Mouse (Mus musculus) embryonic facial prominence, embryonic 12.5 days (tissue): ENCODE measurements around the gene Schip1. TPM values are rescaled to one million over a fixed set of nuclear protein-coding genes. Genes with fewer than 3 reads are reported as not detected.

Experiments
- ATAC-seq: fragments of 200-750 bp; cut with Nextera tagmentation; 2 replicates; pipeline ENCODE4 v1.8.0; 2017; ENCODE audit not compliant: insufficient number of reproducible peaks, insufficient read depth, low FRiP score, low TSS enrichment
- H3K27ac ChIP-seq: fragments of 300-500 bp; sonication (generic); 2 replicates; pipeline ENCODE4 v1.5.1; 2016; ENCODE audit warnings: mild to moderate bottlenecking
- H3K27me3 ChIP-seq: fragments of 300-500 bp; sonication (generic); 2 replicates; pipeline ENCODE4 v1.6.1; 2016; ENCODE audit warnings: mild to moderate bottlenecking, moderate library complexity
- H3K36me3 ChIP-seq: fragments of 300-500 bp; sonication (generic); 2 replicates; pipeline ENCODE4 v1.6.1; 2016; ENCODE audit warnings: mild to moderate bottlenecking
- H3K4me1 ChIP-seq: fragments of 300-500 bp; sonication (generic); 2 replicates; pipeline ENCODE4 v1.6.1; 2016
- H3K4me2 ChIP-seq: fragments of 300-500 bp; sonication (generic); replicated peaks from 2 replicates; pipeline ENCODE4 v1.6.1; 2016; ENCODE audit warnings: mild to moderate bottlenecking, moderate library complexity
- H3K4me3 ChIP-seq: fragments of 300-500 bp; sonication (generic); 2 replicates; pipeline ENCODE4 v1.5.1; 2016; ENCODE audit warnings: mild to moderate bottlenecking
- H3K9ac ChIP-seq: fragments of 300-500 bp; sonication (generic); 2 replicates; pipeline ENCODE4 v1.6.1; 2016; ENCODE audit warnings: mild to moderate bottlenecking, moderate library complexity
- H3K9me3 ChIP-seq: fragments of 300-500 bp; sonication (generic); 2 replicates; pipeline ENCODE4 v1.6.1; 2016; ENCODE audit warnings: mild to moderate bottlenecking, moderate library complexity
- WGBS: fragments of 180-500 bp; shearing (Covaris S2); methylation state at CpG from one replicate; pipeline ENCODE4 v1.1.7; 2016; 5-methylcytosine and 5-hydroxymethylcytosine counted together
- polyA plus RNA-seq: library from polyadenylated mRNA; unstranded; fragments of >200 nt; fragmentation: Nextera tagmentation; extraction: Ambion mirVana; gene quantifications from 2 replicates; pipeline ENCODE4 v1.2.1, GENCODE M21; 2016

The Schip1 gene
- polyA plus RNA-seq, 1 experiment from 2014 or later: 37.6 TPM

DNA sequence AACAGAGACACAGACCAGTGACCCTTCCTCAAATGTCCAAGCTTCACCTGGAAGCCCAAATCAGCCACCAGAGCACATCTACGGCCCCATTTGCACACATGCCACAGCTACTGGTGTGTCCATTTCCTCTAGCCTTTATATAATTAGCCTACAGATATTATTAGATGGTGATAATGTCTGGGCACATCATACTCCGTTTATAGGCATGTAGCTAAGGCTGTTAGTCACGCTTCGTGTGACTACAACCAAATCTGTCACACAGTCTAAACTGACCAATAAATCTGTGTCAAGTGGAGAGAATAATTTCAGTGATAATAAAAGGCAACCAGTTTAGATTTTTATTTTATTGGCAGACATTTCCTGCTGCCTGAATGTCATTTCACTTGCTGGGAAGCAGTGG is 338.7 kb downstream of the Schip1 start:
- ATAC-seq: no peak
- no peaks in the 10 kb centered on the region for H3K4me1 ChIP-seq
- no peaks in the 10 kb centered on the region for H3K27me3 ChIP-seq
- 79% methylated on average over 4 of the region's 4 CpGs for WGBS
- H3K27ac ChIP-seq: no peak overlapping the region
- no peaks in the 10 kb centered on the region for H3K9me3 ChIP-seq
- H3K9ac ChIP-seq: no peak overlapping the region
- no peak overlapping the region for H3K4me2 ChIP-seq
- H3K36me3 ChIP-seq: no peaks in the 10 kb centered on the region
- H3K4me3 ChIP-seq: no peak overlapping the region

DNA sequence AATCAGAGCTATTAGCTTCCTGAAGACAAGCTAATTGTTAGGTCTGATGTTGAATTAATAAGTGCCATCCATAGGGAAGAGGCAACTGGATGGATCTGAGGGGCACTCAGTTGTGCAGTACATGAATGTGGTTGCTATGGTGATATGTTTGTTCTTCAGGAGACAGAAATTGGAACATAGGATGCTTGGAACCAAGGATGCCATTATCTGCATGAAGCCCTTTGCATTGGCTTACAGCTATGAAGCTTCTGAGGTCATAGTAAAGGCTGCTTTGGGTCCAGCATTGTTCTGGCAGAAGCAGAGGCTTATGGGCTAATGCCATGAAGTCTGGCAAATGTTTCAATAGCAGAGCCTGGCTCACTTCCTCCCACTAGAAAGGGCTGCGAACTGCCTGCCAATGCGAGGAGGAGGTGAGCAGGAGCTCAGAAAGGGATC is 339.2 kb downstream of the Schip1 start:
- Histone ChIP-seq H3K4me3 (no peak overlapping the region), H3K36me3 (no peaks in the 10 kb centered on the region), H3K4me2 (no peak overlapping the region), H3K9ac (no peak overlapping the region), H3K27me3 (no peaks in the 10 kb centered on the region), H3K27ac (no peak overlapping the region), H3K4me1 (no peaks in the 10 kb centered on the region), H3K9me3 (no peaks in the 10 kb centered on the region)
- ATAC-seq: no peak
- WGBS: 85% methylated on average over 2 of the region's 2 CpGs

DNA sequence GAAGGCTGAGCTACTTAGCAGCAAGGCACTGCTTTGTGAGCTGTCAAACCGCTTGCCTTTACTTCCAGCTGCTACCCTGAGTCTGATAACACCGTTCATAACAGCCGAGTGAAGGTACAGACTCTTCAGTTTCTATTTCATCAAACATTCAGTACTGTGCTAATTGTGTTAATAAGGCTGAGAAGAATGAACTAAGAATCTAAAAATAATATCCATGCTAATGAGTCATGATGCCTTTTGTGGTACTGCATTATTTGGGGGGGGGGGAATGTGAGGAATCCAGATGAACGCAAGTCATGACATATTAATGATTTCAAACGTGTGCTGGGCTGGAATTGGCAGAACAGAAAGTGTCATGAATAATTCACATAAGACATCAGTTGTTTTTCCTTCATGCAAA is 341.1 kb downstream of the Schip1 start:
- WGBS: 73% methylated on average over 5 of the region's 5 CpGs
- Histone ChIP-seq H3K9ac (no peak overlapping the region), H3K4me3 (no peak overlapping the region), H3K4me2 (no peak overlapping the region), H3K9me3 (no peaks in the 10 kb centered on the region), H3K4me1 (no peaks in the 10 kb centered on the region), H3K27ac (no peak overlapping the region), H3K27me3 (no peaks in the 10 kb centered on the region), H3K36me3 (no peaks in the 10 kb centered on the region)
- no peak for ATAC-seq

DNA sequence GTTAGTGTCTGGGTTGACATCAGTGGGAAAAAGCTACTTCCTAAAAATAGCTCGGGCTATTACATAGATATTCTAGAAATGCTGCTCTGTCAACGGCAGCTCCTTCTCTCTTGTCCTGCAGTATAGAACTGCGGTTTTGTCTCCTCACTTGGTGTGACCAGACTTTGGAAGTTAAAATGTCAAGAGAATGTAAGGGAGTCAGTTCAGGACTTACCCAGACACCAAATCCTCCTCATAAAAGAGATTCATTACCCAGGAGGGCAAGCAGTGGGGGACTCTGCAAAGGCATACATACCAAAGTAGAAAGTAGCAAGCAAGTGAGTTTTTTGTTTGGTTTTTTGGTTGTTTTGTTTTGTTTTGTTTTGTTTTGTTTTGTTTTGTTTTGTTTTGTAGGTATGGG is 347.7 kb downstream of the Schip1 start:
- no peaks in the 10 kb centered on the region for H3K36me3 ChIP-seq
- H3K27ac ChIP-seq: no peak overlapping the region
- no peak overlapping the region for H3K9ac ChIP-seq
- 77% methylated on average over 3 of the region's 3 CpGs for WGBS
- no peaks in the 10 kb centered on the region for H3K9me3 ChIP-seq
- no peaks in the 10 kb centered on the region for H3K27me3 ChIP-seq
- no peak overlapping the region for H3K4me3 ChIP-seq
- ATAC-seq: no peak
- H3K4me2 ChIP-seq: no peak overlapping the region
- H3K4me1 ChIP-seq: no peaks in the 10 kb centered on the region

DNA sequence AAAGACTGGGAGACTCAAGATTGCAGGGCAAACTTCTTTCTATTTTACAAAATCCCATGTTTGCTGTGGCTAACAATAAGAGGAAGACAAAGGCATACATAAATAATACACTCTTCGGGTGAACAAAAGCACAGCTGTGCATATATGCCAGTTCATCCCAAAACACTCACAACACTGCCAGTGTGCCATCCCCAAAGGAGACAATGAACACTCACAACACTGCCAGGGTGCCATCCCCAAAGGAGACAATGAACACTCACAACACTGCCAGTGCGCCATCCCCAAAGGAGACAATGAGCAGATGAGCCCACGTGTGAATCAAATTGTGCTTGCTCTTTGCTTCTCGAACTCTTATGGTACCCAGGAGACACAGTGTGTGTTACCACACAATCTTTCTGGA is 355.2 kb downstream of the Schip1 start:
- Histone ChIP-seq H3K27ac (no peak overlapping the region), H3K4me3 (no peak overlapping the region), H3K4me2 (no peak overlapping the region), H3K36me3 (no peaks in the 10 kb centered on the region), H3K27me3 (no peaks in the 10 kb centered on the region), H3K4me1 (no peaks in the 10 kb centered on the region), H3K9me3 (no peaks in the 10 kb centered on the region), H3K9ac (no peak overlapping the region)
- WGBS: 84% methylated on average over 4 of the region's 4 CpGs
- ATAC-seq: no peak

DNA sequence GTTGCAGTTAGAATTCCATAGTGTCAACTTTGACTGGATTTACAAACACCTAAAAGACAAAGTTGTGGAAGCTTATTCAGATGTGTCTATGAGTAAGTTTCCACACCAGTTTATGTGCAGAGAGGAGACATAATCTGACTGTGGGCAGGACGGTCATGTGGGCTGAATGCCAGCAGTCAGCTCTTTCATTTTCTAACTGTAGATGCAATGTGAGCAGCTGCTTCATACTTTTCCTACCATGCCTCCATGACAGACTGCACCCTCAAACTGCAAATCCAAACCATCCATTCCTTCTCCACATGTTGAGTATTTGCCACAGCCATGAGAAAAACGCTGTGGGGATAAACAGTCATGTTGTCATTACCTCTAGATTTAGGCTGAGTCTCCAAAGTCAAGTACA is 356.3 kb downstream of the Schip1 start:
- Histone ChIP-seq H3K27me3 (no peaks in the 10 kb centered on the region), H3K9ac (no peak overlapping the region), H3K27ac (no peak overlapping the region), H3K4me3 (no peak overlapping the region), H3K9me3 (no peaks in the 10 kb centered on the region), H3K4me2 (no peak overlapping the region), H3K4me1 (no peaks in the 10 kb centered on the region), H3K36me3 (no peaks in the 10 kb centered on the region)
- no peak for ATAC-seq
- 80% methylated on average over 2 of the region's 2 CpGs for WGBS

DNA sequence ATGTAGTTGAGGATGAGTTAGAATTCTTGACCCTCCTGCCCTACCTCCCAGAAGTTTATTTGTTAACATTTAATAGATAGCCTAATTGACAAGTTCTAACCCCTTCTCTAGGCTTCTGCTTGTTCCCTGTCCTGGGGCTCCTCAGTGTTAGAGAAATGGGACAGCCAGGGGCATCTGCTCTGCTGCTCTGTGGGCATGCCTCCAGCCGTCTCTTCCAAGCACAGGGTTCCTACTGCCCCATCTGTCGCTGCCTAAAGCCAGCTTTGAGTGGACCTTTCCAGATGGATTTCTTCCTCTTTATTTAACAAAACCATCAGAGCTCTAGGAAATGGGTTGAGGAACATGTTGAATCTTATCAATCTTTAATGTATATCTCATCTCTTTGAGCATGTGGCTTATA is 357.2 kb downstream of the Schip1 start:
- Histone ChIP-seq H3K4me2 (no peak overlapping the region), H3K27ac (no peak overlapping the region), H3K36me3 (no peaks in the 10 kb centered on the region), H3K9me3 (no peaks in the 10 kb centered on the region), H3K9ac (no peak overlapping the region), H3K27me3 (no peaks in the 10 kb centered on the region), H3K4me3 (no peak overlapping the region), H3K4me1 (no peaks in the 10 kb centered on the region)
- WGBS: 86% methylated on average over 2 of the region's 2 CpGs
- no peak for ATAC-seq

DNA sequence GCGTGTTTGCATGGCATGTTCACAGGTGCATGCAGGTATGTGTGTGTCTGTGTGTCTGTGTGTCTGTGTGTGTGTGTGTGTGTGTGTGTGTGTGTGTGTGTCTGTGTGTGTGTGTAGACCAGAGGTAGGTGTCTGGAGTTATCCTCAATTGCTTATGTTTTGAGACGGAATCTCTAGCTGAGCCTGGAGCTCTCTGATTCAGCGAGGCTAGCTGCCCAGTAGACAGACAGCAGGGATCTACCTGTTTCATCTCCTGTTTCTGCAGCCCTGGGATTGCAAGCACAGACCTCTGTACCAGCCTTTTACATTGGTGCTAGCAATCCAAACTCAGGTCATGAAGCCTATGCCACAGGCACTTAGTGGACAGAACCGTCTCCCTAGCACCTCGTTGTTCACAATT is 363.5 kb downstream of the Schip1 start:
- no peak overlapping the region for H3K4me3 ChIP-seq
- H3K9me3 ChIP-seq: no peaks in the 10 kb centered on the region
- no peak overlapping the region for H3K27ac ChIP-seq
- H3K27me3 ChIP-seq: no peaks in the 10 kb centered on the region
- no peak for ATAC-seq
- H3K36me3 ChIP-seq: no peaks in the 10 kb centered on the region
- 81% methylated on average over 5 of the region's 5 CpGs for WGBS
- no peak overlapping the region for H3K9ac ChIP-seq
- no peaks in the 10 kb centered on the region for H3K4me1 ChIP-seq
- no peak overlapping the region for H3K4me2 ChIP-seq

DNA sequence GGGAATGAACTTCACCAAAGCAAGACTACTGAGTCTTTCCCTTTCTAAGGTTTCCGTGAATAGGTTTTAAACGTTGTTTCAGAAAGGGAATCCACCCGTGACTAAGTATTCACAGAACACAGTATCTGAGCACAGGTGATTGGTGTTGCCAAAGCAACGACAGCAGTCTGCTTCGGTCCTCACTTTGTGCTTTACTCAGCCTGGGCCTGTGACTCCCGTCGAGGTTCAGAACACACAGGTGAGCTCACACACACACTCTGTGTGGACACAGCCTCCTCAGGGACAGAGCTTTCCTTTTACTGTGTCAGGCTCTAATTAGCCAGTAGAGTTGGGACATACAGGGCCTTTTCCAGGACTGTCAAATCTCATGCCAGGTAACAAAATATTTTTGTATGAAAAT is 369.8 kb downstream of the Schip1 start:
- H3K9ac ChIP-seq: no peak overlapping the region
- H3K36me3 ChIP-seq: no peaks in the 10 kb centered on the region
- no peak for ATAC-seq
- WGBS: 44% methylated on average over 7 of the region's 7 CpGs
- no peaks in the 10 kb centered on the region for H3K27me3 ChIP-seq
- no peak overlapping the region for H3K4me2 ChIP-seq
- H3K27ac ChIP-seq: no peak overlapping the region
- no peaks in the 10 kb centered on the region for H3K4me1 ChIP-seq
- H3K9me3 ChIP-seq: no peaks in the 10 kb centered on the region
- H3K4me3 ChIP-seq: no peak overlapping the region

DNA sequence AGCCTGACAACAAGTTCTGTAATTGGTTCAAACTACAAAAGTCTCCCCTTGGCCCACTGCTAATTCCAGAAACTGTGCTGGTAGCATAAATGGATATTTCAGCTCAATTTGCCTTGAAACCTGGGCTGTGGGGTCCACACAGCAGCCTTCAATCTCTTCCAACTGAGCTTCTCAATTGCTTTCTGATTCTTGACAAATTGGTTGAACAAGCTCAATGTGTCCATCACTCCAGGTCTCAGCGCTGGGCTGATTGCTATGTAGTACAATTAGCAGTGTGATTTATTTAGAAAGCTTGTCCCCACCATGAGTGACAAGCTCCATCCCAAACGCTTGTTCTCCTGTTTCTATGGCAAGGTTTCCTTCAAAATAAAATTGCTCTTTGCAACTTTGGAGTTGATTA is 370.3 kb downstream of the Schip1 start:
- ATAC-seq: no peak
- no peak overlapping the region for H3K27ac ChIP-seq
- H3K4me3 ChIP-seq: no peak overlapping the region
- H3K27me3 ChIP-seq: no peaks in the 10 kb centered on the region
- no peaks in the 10 kb centered on the region for H3K4me1 ChIP-seq
- H3K9me3 ChIP-seq: no peaks in the 10 kb centered on the region
- H3K9ac ChIP-seq: no peak overlapping the region
- H3K36me3 ChIP-seq: no peaks in the 10 kb centered on the region
- 68% methylated on average over 2 of the region's 2 CpGs for WGBS
- H3K4me2 ChIP-seq: no peak overlapping the region

DNA sequence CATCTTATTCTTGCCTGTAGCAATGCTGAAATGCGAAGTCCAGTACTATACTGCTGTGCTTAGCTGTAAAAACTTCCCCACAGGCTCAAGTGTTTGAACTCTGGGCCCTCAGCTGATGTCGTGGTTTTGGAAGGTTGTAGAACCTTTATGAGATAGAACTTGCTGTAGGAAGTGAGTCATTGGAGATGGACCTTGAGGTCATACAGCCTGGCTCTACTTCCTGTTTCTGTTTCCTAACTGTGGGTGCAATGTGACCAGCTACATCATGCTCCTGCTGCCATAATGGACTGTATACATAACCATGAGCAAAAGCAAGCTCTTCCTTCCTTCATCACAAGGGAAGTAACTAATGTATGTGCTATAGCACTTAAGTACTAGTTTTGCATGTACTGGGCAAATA is 383.9 kb downstream of the Schip1 start:
- Histone ChIP-seq H3K4me1 (peaks cover 4% of the 10 kb centered on the region; the same call in 1 of the 2 replicates), H3K4me3 (no peak overlapping the region), H3K9ac (no peak overlapping the region), H3K27ac (no peak overlapping the region), H3K27me3 (no peaks in the 10 kb centered on the region), H3K4me2 (no peak overlapping the region), H3K36me3 (no peaks in the 10 kb centered on the region), H3K9me3 (no peaks in the 10 kb centered on the region)
- WGBS: 87% methylated on average over 2 of the region's 2 CpGs
- no peak for ATAC-seq

DNA sequence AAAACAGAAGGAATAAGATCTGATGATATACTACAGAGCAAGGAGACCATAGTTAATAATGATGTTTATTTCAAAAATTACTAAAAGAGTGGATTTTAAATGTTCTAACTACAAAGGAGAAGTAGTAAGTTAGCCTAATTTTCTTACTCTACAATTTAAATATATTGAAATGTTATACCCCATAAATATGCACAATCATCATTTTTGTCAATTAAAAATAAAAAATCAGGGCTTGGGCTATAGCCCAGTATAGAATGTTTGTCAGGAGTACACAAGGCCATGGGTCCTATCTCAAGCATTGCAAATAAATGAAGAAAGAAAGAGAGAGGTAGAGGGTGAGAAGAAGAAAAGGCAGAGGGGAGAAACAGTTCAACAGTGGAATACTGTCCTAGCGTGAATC is 387.0 kb downstream of the Schip1 start:
- Histone ChIP-seq H3K9me3 (no peaks in the 10 kb centered on the region), H3K36me3 (no peaks in the 10 kb centered on the region), H3K4me2 (no peak overlapping the region), H3K9ac (no peak overlapping the region), H3K4me3 (no peak overlapping the region), H3K27ac (no peak overlapping the region), H3K4me1 (peaks cover 8% of the 10 kb centered on the region; the same call in 1 of the 2 replicates), H3K27me3 (no peaks in the 10 kb centered on the region)
- no peak for ATAC-seq
- 100% methylated on average over 1 of the region's 1 CpGs for WGBS

DNA sequence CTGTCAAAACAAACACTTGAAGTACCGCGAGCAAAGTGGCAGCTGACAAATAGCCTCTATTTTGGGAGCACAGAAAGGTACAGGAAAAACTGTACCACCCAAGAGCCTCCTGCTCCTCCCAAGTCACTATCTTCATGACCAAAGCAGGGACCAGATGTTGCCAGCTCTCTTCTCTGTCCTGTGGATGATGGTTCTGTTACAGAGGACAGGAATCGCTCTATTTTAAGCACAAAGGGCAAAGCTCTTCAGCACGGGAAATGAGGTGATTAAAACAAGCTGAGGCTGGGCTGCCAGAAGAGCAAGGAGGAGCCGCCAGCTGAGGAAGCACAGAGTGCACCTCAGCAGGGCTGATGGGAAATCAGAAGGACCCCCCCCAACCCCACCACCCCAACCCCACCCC is 388.7 kb downstream of the Schip1 start:
- Histone ChIP-seq H3K36me3 (no peaks in the 10 kb centered on the region), H3K27ac (no peak overlapping the region), H3K9me3 (no peaks in the 10 kb centered on the region), H3K4me2 (peak overlapping the region; percentile 32; the same call in 1 of the 2 replicates), H3K27me3 (no peaks in the 10 kb centered on the region), H3K9ac (peak overlapping the region; percentile 24; the same call in 1 of the 2 replicates), H3K4me3 (no peak overlapping the region), H3K4me1 (peaks cover 8% of the 10 kb centered on the region; the same call in 1 of the 2 replicates)
- WGBS: 9% methylated on average over 5 of the region's 5 CpGs
- ATAC-seq: no peak
